Mouse (Mus musculus) hindbrain, embryonic 15.5 days (tissue): ENCODE measurements around the gene Syk. TPM values are rescaled to one million over a fixed set of nuclear protein-coding genes. Genes with fewer than 3 reads are reported as not detected.

Source experiments
- ATAC-seq: fragments of 200-750 bp; cut with Nextera tagmentation; 2 replicates; pipeline ENCODE4 v1.8.0; 2017; ENCODE audit warnings: low read depth, moderate number of reproducible peaks, moderate TSS enrichment; ENCODE audit not compliant: low FRiP score
- H3K27ac ChIP-seq: fragments of 300-500 bp; sonication (generic); replicated peaks from 2 replicates; pipeline ENCODE4 v1.5.1; 2015; ENCODE audit warnings: mild to moderate bottlenecking, inconsistent platforms
- H3K27me3 ChIP-seq: fragments of 300-500 bp; sonication (generic); 2 replicates; pipeline ENCODE4 v1.6.1; 2015; ENCODE audit warnings: control low read depth, inconsistent platforms
- H3K36me3 ChIP-seq: fragments of 300-500 bp; sonication (generic); 2 replicates; pipeline ENCODE4 v1.6.1; 2015; ENCODE audit warnings: control low read depth, inconsistent platforms
- H3K4me1 ChIP-seq: fragments of 300-500 bp; sonication (generic); replicated peaks from 2 replicates; pipeline ENCODE4 v1.6.1; 2015; ENCODE audit warnings: control low read depth, inconsistent platforms
- H3K4me2 ChIP-seq: fragments of 300-500 bp; sonication (generic); 2 replicates; pipeline ENCODE4 v1.6.1; 2015; ENCODE audit warnings: moderate library complexity, mild to moderate bottlenecking, inconsistent platforms
- H3K4me3 ChIP-seq: fragments of 300-500 bp; sonication (generic); 2 replicates; pipeline ENCODE4 v1.5.1; 2015; ENCODE audit warnings: mild to moderate bottlenecking, inconsistent platforms
- H3K9ac ChIP-seq: fragments of 300-500 bp; sonication (generic); 2 replicates; pipeline ENCODE4 v1.6.1; 2015; ENCODE audit warnings: inconsistent platforms
- H3K9me3 ChIP-seq: fragments of 300-500 bp; sonication (generic); 2 replicates; pipeline ENCODE4 v1.6.1; 2016; ENCODE audit warnings: control low read depth, inconsistent platforms
- WGBS: fragments of 180-500 bp; shearing (Covaris S2); methylation state at CpG from one replicate; pipeline ENCODE4 v1.1.7; 2015; 5-methylcytosine and 5-hydroxymethylcytosine counted together
- polyA plus RNA-seq: library from polyadenylated mRNA; unstranded; fragments of >200 nt; fragmentation: Nextera tagmentation; extraction: Ambion mirVana; gene quantifications from 2 replicates; pipeline ENCODE4 v1.2.1, GENCODE M21; 2015

Syk gene
- polyA plus RNA-seq: 1.2 and 1.4 TPM in 2 replicates

DNA sequence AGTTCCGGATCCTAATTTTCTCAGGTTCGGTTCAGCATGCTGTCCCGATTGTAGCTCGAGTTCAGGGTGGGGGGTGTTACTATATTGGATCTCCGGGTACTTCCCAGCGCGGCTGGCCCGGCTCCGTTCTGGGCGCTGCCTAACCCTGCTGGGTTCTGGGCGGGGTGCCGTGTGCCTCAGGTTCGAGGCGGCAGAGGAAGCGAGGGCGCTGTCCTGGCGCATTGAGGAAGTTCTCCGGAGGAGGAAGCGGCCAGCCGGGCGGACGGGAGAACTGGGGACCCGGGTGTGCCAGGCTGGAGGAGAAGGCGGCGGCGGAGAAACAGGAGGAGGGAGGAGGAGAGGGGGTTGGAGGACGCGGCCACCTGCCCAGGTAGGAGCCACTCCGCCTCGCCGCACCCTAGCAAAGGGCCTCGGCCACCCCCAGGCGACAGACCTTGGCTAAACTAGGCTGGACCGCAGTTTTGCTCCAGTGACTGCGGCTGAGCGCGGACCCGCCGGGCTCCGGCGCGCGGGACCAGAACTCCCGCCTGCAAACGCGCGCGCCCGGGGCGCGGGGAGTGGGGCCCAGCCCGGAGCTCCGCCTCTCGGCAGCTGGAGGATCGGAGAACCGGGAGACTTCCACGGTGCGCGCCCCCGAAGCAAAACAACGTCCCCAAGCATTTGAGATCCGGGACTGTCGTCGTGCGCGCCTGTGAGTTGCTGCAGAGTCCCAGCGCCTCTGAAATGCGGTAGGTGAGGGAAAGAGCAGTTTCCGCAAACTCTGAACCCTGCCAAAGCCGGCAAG lies at the start of gene Syk:
TSS of gene Syk (plus strand) at position 296 of the 784 bp plus-strand sequence.
- WGBS: under 1% methylated on average over 65 of the region's 70 CpGs
- ATAC-seq: peak; percentile 74; the same call in 1 of the 2 replicates
- Histone ChIP-seq H3K4me2 (peak within 1 kb of the TSS; percentile 99), H3K4me1 (peaks cover 12% of the 10 kb centered on the region), H3K9me3 (no peaks in the 10 kb centered on the region), H3K27me3 (peaks cover 27% of the 10 kb centered on the region), H3K4me3 (peak within 1 kb of the TSS; percentile 60), H3K9ac (peak within 1 kb of the TSS; percentile 51), H3K27ac (no peak within 1 kb of the TSS), H3K36me3 (no peaks in the 10 kb centered on the region)

GRCm38 (mm10) chr13:52533644-52534043 lies 49.3 kb upstream of the Syk start:
- Histone ChIP-seq H3K9me3 (no peaks in the 10 kb centered on the region), H3K4me1 (peaks cover 4% of the 10 kb centered on the region), H3K36me3 (no peaks in the 10 kb centered on the region), H3K27me3 (no peaks in the 10 kb centered on the region), H3K9ac (no peak overlapping the region), H3K27ac (no peak overlapping the region), H3K4me2 (no peak overlapping the region), H3K4me3 (no peak overlapping the region)
- no peak for ATAC-seq
- WGBS: 83% methylated on average over 5 of the region's 5 CpGs

DNA sequence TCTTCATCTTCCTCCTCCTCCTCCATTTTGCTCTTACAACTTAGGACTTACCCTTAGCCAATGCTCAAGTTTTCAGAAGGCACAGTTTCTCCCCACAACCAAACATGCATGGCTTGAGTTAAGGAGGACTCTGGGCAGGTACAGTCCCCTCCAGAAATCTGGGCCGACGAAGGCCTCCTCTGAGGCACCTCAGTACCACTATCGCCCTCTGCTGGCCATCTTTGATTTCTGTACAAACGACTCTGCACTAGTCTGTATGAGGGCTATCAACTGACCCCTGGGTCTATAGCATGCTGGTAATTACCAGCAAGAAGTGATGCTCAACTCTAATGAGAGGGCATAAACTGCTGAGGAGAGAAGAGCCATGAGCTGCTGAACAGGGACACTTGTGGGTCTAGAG lies 47.4 kb upstream of the Syk start:
- Histone ChIP-seq H3K27ac (no peak overlapping the region), H3K4me3 (no peak overlapping the region), H3K27me3 (no peaks in the 10 kb centered on the region), H3K4me2 (no peak overlapping the region), H3K9me3 (no peaks in the 10 kb centered on the region), H3K36me3 (no peaks in the 10 kb centered on the region), H3K9ac (no peak overlapping the region), H3K4me1 (no peaks in the 10 kb centered on the region; the same call in 1 of the 2 replicates)
- ATAC-seq: no peak
- 6% methylated on average over 4 of the region's 4 CpGs for WGBS

GRCm38 (mm10) chr13:52537754-52538587 lies 45.0 kb upstream of the Syk start:
- ATAC-seq: no peak
- WGBS: 96% methylated on average over 26 of the region's 26 CpGs

DNA sequence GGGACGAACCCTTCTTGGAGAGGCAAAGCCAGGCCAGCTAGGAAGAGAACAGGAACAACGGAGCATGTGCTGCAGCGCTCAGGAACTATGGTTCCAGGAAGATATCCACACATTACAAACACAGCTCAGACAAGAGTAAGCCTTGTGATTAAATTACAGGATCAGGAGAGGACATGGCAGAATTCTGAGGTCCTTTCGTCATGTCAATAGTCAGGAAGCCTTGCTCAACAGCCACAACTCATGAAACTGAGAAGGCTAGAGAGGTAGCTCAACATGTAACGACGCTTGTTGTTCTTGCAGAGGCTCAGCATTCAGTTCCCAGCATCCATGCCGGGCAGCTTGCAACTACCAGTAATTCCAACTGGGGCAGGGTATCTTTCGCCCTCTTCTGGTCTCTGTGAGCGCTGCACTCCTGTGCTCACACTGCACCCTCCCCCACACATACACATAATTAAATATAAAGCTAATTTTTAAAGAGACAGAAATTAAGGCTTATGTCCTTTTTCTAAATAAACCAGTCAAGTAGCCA lies 44.3 kb upstream of the Syk start:
- no peaks in the 10 kb centered on the region for H3K27me3 ChIP-seq
- no peak overlapping the region for H3K27ac ChIP-seq
- no peak overlapping the region for H3K9ac ChIP-seq
- H3K4me1 ChIP-seq: 0 out of 2 replicates have a peak, but pooled peaks cover 3% of the 10 kb centered on the region
- no peaks in the 10 kb centered on the region for H3K36me3 ChIP-seq
- ATAC-seq: no peak
- H3K4me3 ChIP-seq: no peak overlapping the region
- no peak overlapping the region for H3K4me2 ChIP-seq
- H3K9me3 ChIP-seq: no peaks in the 10 kb centered on the region
- 96% methylated on average over 9 of the region's 9 CpGs for WGBS

More at GRCm38 (mm10) chr13:52537754-52538587, 45.0 kb upstream of the Syk start:
- Histone ChIP-seq H3K27me3 (no peaks in the 10 kb centered on the region), H3K4me2 (no peak overlapping the region), H3K36me3 (no peaks in the 10 kb centered on the region), H3K4me1 (0 out of 2 replicates have a peak, but pooled peaks cover 3% of the 10 kb centered on the region), H3K4me3 (no peak overlapping the region), H3K9me3 (no peaks in the 10 kb centered on the region), H3K27ac (no peak overlapping the region), H3K9ac (no peak overlapping the region)

GRCm38 (mm10) chr13:52539461-52539860 lies 43.5 kb upstream of the Syk start:
- Histone ChIP-seq H3K27ac (no peak overlapping the region), H3K9me3 (no peaks in the 10 kb centered on the region), H3K9ac (no peak overlapping the region), H3K4me2 (no peak overlapping the region), H3K27me3 (no peaks in the 10 kb centered on the region), H3K4me3 (no peak overlapping the region), H3K4me1 (0 out of 2 replicates have a peak, but pooled peaks cover 3% of the 10 kb centered on the region), H3K36me3 (no peaks in the 10 kb centered on the region)
- WGBS: 86% methylated on average over 6 of the region's 6 CpGs
- no peak for ATAC-seq

DNA sequence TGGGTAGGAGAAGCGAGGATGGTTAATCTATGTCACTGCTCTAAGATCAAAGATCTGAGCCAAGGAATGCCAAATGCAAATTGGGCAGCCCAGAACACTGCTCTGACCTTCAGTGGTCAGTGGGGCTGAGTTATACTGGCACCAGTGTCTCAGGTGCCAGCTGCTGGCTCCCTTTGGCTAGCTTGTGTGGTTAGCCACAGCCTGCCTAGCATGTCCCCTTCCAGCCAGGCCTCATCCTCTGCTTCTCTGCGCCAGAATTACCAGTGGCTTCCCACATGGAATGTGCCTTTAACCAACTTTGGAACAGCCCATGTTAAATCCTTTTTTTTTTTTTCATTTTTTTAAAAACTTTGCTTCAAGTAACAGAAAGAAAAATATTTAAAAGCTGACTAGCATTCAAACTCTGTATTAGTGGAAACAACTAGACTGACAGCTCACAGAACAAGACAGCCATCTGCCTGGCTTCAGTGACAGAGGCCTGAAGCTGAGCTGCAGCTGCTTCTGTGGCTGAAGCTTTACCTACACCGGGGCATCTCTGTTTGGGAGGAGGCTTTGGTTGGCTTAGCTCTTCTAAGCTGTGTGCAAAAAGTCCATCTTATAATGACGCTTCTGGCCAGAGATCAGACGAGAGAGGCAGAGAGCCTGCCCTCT lies 41.5 kb upstream of the Syk start:
- Histone ChIP-seq H3K9me3 (no peaks in the 10 kb centered on the region), H3K36me3 (no peaks in the 10 kb centered on the region), H3K27ac (no peak overlapping the region), H3K4me1 (0 out of 2 replicates have a peak, but pooled peaks cover 3% of the 10 kb centered on the region), H3K9ac (no peak overlapping the region), H3K4me2 (no peak overlapping the region), H3K4me3 (no peak overlapping the region), H3K27me3 (no peaks in the 10 kb centered on the region)
- 71% methylated on average over 5 of the region's 5 CpGs for WGBS
- ATAC-seq: no peak

- no peak for ATAC-seq
- Histone ChIP-seq H3K9me3 (no peaks in the 10 kb centered on the region), H3K9ac (no peak overlapping the region), H3K4me2 (no peak overlapping the region), H3K4me1 (0 out of 2 replicates have a peak, but pooled peaks cover 3% of the 10 kb centered on the region), H3K4me3 (no peak overlapping the region), H3K36me3 (no peaks in the 10 kb centered on the region), H3K27me3 (no peaks in the 10 kb centered on the region), H3K27ac (no peak overlapping the region)
- 67% methylated on average over 8 of the region's 8 CpGs for WGBS
Measured at GRCm38 (mm10) chr13:52542036-52542526, 40.9 kb upstream of the Syk start.

DNA sequence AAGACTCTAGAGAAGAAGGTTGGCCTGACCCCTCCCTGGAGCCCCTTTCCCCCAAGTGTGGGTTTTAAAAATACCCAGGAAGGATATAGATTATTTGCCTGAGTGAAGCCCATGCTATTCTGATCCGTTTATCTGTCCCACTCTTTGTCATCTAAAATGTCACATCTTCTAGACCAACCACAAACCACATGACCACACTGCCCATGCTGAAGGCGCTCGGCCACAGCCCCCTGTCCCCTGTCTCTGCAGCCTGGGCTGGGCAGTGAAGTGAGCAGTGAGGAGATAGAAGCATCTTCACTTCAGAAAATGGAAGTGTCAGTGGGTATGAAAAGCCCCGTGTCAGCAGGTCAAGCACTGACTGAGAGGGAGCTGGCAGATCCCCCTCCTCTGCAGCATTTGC lies 40.3 kb upstream of the Syk start:
- no peak overlapping the region for H3K4me2 ChIP-seq
- H3K9me3 ChIP-seq: no peaks in the 10 kb centered on the region
- H3K4me3 ChIP-seq: no peak overlapping the region
- H3K27ac ChIP-seq: no peak overlapping the region
- 0 out of 2 replicates have a peak, but pooled peaks cover 3% of the 10 kb centered on the region for H3K4me1 ChIP-seq
- H3K36me3 ChIP-seq: no peaks in the 10 kb centered on the region
- no peaks in the 10 kb centered on the region for H3K27me3 ChIP-seq
- H3K9ac ChIP-seq: no peak overlapping the region
- 76% methylated on average over 4 of the region's 4 CpGs for WGBS
- no peak for ATAC-seq

GRCm38 (mm10) chr13:52546288-52546687 lies 36.7 kb upstream of the Syk start:
- no peaks in the 10 kb centered on the region for H3K9me3 ChIP-seq
- no peak for ATAC-seq
- no peak overlapping the region for H3K4me2 ChIP-seq
- no peak overlapping the region for H3K27ac ChIP-seq
- 78% methylated on average over 6 of the region's 6 CpGs for WGBS
- no peaks in the 10 kb centered on the region for H3K36me3 ChIP-seq
- no peak overlapping the region for H3K4me3 ChIP-seq
- H3K4me1 ChIP-seq: 0 out of 2 replicates have a peak, but pooled peaks cover 3% of the 10 kb centered on the region
- H3K27me3 ChIP-seq: no peaks in the 10 kb centered on the region
- no peak overlapping the region for H3K9ac ChIP-seq

GRCm38 (mm10) chr13:52550690-52551193 lies 32.2 kb upstream of the Syk start:
- Histone ChIP-seq H3K27ac (no peak overlapping the region), H3K4me1 (no peaks in the 10 kb centered on the region), H3K4me3 (no peak overlapping the region), H3K9me3 (no peaks in the 10 kb centered on the region), H3K4me2 (no peak overlapping the region), H3K27me3 (no peaks in the 10 kb centered on the region), H3K9ac (no peak overlapping the region), H3K36me3 (no peaks in the 10 kb centered on the region)
- ATAC-seq: no peak
- 85% methylated on average over 5 of the region's 5 CpGs for whole genome bisulfite sequencing
